Mouse (Mus musculus) embryonic facial prominence, embryonic 12.5 days (tissue): ENCODE measurements around the gene Elmo1. TPM values are rescaled to one million over a fixed set of nuclear protein-coding genes. Genes with fewer than 3 reads are reported as not detected.

Experiments
- ATAC-seq: fragments of 200-750 bp; cut with Nextera tagmentation; 2 replicates; pipeline ENCODE4 v1.8.0; 2017; ENCODE audit not compliant: insufficient number of reproducible peaks, insufficient read depth, low FRiP score, low TSS enrichment
- H3K27ac ChIP-seq: fragments of 300-500 bp; sonication (generic); 2 replicates; pipeline ENCODE4 v1.5.1; 2016; ENCODE audit warnings: mild to moderate bottlenecking
- H3K27me3 ChIP-seq: fragments of 300-500 bp; sonication (generic); 2 replicates; pipeline ENCODE4 v1.6.1; 2016; ENCODE audit warnings: mild to moderate bottlenecking, moderate library complexity
- H3K36me3 ChIP-seq: fragments of 300-500 bp; sonication (generic); 2 replicates; pipeline ENCODE4 v1.6.1; 2016; ENCODE audit warnings: mild to moderate bottlenecking
- H3K4me1 ChIP-seq: fragments of 300-500 bp; sonication (generic); 2 replicates; pipeline ENCODE4 v1.6.1; 2016
- H3K4me2 ChIP-seq: fragments of 300-500 bp; sonication (generic); replicated peaks from 2 replicates; pipeline ENCODE4 v1.6.1; 2016; ENCODE audit warnings: mild to moderate bottlenecking, moderate library complexity
- H3K4me3 ChIP-seq: fragments of 300-500 bp; sonication (generic); 2 replicates; pipeline ENCODE4 v1.5.1; 2016; ENCODE audit warnings: mild to moderate bottlenecking
- H3K9ac ChIP-seq: fragments of 300-500 bp; sonication (generic); 2 replicates; pipeline ENCODE4 v1.6.1; 2016; ENCODE audit warnings: mild to moderate bottlenecking, moderate library complexity
- H3K9me3 ChIP-seq: fragments of 300-500 bp; sonication (generic); 2 replicates; pipeline ENCODE4 v1.6.1; 2016; ENCODE audit warnings: mild to moderate bottlenecking, moderate library complexity
- WGBS: fragments of 180-500 bp; shearing (Covaris S2); methylation state at CpG from one replicate; pipeline ENCODE4 v1.1.7; 2016; 5-methylcytosine and 5-hydroxymethylcytosine counted together
- polyA plus RNA-seq: library from polyadenylated mRNA; unstranded; fragments of >200 nt; fragmentation: Nextera tagmentation; extraction: Ambion mirVana; gene quantifications from 2 replicates; pipeline ENCODE4 v1.2.1, GENCODE M21; 2016

The Elmo1 gene
- polyA plus RNA-seq, 1 experiment from 2014 or later = 11.1 TPM

DNA sequence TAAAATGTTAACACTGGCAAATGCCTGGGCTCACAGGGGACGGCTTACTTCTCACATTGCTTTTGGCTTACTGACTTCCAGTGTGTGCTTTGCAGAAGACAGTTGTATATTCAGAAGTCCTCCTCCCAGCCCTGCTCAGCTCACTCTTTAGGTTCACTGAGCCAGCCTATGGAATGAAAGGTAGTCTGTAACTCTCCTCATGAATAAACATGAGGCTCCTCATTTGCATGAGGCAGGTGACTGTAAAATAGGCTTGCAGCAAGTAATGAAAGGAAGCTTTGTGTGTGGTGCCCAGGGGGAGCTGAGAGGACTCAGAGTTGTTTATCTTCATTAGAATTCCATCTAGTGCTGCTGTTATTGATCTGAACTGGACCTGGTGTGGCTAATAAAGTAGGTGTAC is 364.0 kb downstream of the Elmo1 start:
- Histone ChIP-seq H3K4me1 (no peaks in the 10 kb centered on the region), H3K9me3 (no peaks in the 10 kb centered on the region), H3K4me2 (no peak overlapping the region), H3K36me3 (no peaks in the 10 kb centered on the region), H3K9ac (no peak overlapping the region), H3K27me3 (no peaks in the 10 kb centered on the region), H3K4me3 (no peak overlapping the region), H3K27ac (no peak overlapping the region)
- ATAC-seq = no peak
- 42% methylated on average over 1 of the region's 1 CpGs for WGBS

DNA sequence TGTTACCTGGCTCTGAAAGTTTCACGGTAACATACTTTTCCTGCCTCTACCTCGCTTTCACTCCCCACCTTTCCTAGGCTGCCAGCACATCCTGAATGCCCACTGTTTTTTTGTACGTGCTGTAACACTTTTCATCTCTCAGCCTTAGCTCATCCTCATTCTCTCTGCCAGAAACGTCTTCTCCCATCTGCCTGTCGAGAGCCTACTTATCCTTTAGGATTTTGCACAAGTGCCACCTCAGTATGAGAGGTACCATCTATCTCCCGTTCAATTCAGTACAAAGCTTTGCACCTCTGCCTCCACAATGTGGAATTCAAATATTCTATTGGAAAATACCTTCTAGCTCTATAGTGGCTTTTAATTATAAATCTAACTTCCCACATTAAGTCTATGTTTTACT is 369.7 kb downstream of the Elmo1 start:
- H3K4me3 ChIP-seq = no peak overlapping the region
- ATAC-seq = no peak
- WGBS = 83% methylated on average over 6 of the region's 6 CpGs

DNA sequence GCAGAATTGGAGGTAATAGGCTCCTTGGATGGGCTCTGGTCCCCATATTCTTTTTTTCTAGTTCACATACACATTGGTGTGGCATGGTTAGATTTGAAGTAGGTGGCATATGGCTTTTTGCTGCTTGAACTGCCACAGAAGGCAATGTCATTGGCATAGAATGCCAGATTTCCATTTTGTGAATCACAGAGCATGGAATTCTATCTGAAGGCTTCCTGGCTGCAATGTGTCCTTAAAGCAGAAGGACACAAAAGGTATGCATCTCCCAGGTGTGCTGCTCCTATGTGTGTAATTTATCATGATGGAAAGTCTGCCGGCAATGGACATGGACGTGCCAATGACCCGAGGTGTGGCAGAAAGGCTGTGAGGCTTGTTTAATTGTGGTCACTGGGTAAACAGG is 371.2 kb downstream of the Elmo1 start:
- no peaks in the 10 kb centered on the region for H3K27me3 ChIP-seq
- 92% methylated on average over 3 of the region's 3 CpGs for WGBS
- no peak overlapping the region for H3K4me2 ChIP-seq
- H3K9me3 ChIP-seq = no peaks in the 10 kb centered on the region
- no peaks in the 10 kb centered on the region for H3K4me1 ChIP-seq
- H3K9ac ChIP-seq = no peak overlapping the region
- H3K27ac ChIP-seq = no peak overlapping the region
- ATAC-seq = no peak
- no peak overlapping the region for H3K4me3 ChIP-seq
- no peaks in the 10 kb centered on the region for H3K36me3 ChIP-seq

More for the DNA sequence above, 369.7 kb downstream of the Elmo1 start:
- no peak overlapping the region for H3K4me2 ChIP-seq
- H3K27me3 ChIP-seq = no peaks in the 10 kb centered on the region
- H3K4me1 ChIP-seq = no peaks in the 10 kb centered on the region
- H3K9ac ChIP-seq = no peak overlapping the region
- H3K9me3 ChIP-seq = no peaks in the 10 kb centered on the region
- H3K36me3 ChIP-seq = no peaks in the 10 kb centered on the region
- no peak overlapping the region for H3K27ac ChIP-seq

DNA sequence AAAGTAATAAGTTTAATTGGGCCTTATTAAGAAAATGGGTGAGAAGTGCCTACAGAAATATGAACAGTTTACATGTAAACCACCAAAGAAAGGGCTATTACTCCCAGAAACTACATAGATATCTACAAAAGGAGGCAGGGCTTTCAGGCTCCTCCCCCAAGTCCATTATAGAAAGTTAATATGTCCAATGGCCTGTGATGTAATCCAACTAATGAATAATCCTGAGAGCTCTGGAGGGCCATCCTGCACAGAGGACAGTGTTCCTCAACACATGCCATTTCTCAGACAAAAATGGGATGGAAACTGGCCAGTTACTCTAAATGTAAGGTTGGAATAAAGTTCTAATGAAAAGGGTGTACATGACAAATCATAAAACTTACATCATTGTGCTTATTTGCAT is 373.8 kb downstream of the Elmo1 start:
- H3K9me3 ChIP-seq = no peaks in the 10 kb centered on the region
- H3K36me3 ChIP-seq = no peaks in the 10 kb centered on the region
- H3K27ac ChIP-seq = no peak overlapping the region
- H3K27me3 ChIP-seq = no peaks in the 10 kb centered on the region
- H3K4me3 ChIP-seq = no peak overlapping the region
- H3K4me2 ChIP-seq = no peak overlapping the region
- H3K9ac ChIP-seq = no peak overlapping the region
- H3K4me1 ChIP-seq = no peaks in the 10 kb centered on the region
- ATAC-seq = no peak

DNA sequence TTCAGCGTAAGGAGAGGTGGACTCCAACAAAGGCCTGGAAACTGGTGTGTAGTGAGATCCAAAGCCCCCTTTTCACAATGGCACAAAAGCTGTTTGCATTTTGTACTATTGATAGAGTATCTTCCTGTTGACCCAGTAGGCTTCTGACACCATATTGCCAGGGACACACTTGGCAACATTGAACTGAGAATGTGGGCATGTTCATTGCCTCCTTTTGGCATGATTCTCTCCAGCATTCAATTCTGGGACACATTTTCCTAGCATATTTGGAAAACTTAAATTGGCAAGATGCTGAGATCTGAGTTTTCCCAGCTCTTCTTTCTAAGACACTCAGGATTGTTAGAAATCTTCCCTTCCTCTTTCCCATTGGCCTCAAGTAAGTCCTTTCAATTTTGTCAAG is 377.0 kb downstream of the Elmo1 start:
- Histone ChIP-seq H3K4me3 (no peak overlapping the region), H3K27me3 (no peaks in the 10 kb centered on the region), H3K36me3 (no peaks in the 10 kb centered on the region), H3K4me2 (no peak overlapping the region), H3K27ac (no peak overlapping the region), H3K4me1 (peaks cover 3% of the 10 kb centered on the region; the same call in 1 of the 2 replicates), H3K9ac (no peak overlapping the region), H3K9me3 (no peaks in the 10 kb centered on the region)
- 100% methylated on average over 1 of the region's 1 CpGs for WGBS
- ATAC-seq = no peak

DNA sequence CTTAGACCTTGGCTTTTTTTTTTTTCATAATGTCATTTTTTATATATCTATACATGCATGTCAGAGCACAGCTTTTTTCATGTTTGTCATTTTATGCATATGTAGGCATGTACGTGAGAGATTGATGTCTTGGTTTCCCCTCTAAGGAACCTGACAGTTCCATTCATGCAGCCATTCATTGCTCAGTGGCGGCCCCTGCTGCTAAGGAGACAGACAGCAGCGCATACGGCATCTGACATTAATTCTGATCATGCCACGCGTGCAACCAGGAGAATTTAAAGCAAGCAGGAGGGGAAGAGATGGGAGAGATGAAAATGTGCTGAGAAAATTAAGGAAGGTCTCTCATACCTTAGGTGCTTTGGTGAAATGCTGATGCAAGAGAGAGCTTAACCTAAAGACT is 381.3 kb downstream of the Elmo1 start:
- H3K27ac ChIP-seq = no peak overlapping the region
- H3K9ac ChIP-seq = no peak overlapping the region
- no peaks in the 10 kb centered on the region for H3K27me3 ChIP-seq
- 16% methylated on average over 6 of the region's 6 CpGs for WGBS
- peak overlapping the region; percentile 25; the same call in 1 of the 2 replicates for H3K4me2 ChIP-seq
- no peak overlapping the region for H3K4me3 ChIP-seq
- H3K36me3 ChIP-seq = no peaks in the 10 kb centered on the region
- ATAC-seq = no peak
- no peaks in the 10 kb centered on the region for H3K9me3 ChIP-seq
- H3K4me1 ChIP-seq = peaks cover 3% of the 10 kb centered on the region; the same call in 1 of the 2 replicates

DNA sequence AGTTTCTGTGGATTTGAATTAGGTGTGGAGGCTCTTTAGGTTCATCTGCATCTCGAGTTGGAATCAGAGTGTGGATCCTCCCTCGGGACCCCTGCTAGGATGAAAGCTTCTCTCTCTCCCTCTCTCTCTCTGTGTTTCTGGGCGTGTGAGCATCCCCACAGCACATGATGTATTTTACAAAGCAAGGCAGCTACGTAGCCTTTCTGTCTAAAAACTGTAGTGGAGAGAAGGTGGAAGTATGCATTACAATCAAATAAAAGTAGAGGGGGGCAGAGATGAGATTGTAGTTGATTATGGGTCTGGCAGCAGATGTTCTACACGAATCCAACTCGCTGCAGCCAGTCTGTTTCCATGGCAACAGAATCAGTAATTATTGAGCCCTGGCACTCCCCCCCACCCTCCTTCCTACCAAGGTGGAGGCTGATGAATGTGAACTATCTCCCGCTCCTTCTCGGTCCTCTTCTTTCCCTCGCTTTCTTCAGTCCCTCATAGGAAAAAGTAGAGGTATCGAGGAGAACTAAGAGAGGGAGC is 382.0 kb downstream of the Elmo1 start:
- Histone ChIP-seq H3K4me1 (peaks cover 3% of the 10 kb centered on the region; the same call in 1 of the 2 replicates), H3K4me2 (peak overlapping the region; percentile 25; the same call in 1 of the 2 replicates), H3K27ac (no peak overlapping the region), H3K36me3 (no peaks in the 10 kb centered on the region), H3K9ac (no peak overlapping the region), H3K9me3 (no peaks in the 10 kb centered on the region), H3K27me3 (no peaks in the 10 kb centered on the region), H3K4me3 (no peak overlapping the region)
- 50% methylated on average over 10 of the region's 10 CpGs for WGBS
- no peak for ATAC-seq

DNA sequence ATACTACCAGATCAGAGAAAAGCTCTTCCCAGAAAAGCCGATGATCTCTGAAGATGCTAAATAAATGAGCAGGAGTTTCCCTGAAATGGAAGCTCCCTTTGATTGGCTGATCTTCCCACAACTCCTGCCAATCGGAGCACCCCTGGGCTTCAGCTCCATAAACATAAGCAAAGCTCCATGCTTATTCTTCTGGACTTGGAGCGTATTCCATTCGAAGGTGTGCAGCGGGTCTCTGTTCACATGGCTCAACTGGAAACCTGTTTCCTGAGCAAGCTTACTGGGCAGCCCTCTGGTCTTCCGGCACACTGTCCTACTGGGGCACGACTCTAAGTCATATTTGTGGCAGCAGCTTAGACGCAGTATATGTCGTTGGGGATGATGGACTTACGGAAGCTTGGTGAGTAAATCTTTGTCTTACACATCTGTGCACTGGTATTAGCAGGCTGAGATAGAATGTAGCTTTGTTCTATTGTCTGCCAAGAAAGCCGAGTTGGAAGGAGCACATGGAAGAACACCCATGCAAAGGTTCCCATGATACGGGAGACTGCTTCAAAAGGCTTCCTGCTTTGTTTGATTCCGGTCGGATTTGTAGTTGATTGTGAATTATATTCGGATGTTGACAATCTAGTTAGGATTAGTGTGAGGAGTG is 382.6 kb downstream of the Elmo1 start:
- H3K9ac ChIP-seq = no peak overlapping the region
- H3K36me3 ChIP-seq = no peaks in the 10 kb centered on the region
- H3K4me1 ChIP-seq = peaks cover 3% of the 10 kb centered on the region; the same call in 1 of the 2 replicates
- H3K27me3 ChIP-seq = no peaks in the 10 kb centered on the region
- no peaks in the 10 kb centered on the region for H3K9me3 ChIP-seq
- 83% methylated on average over 15 of the region's 15 CpGs for WGBS
- H3K4me3 ChIP-seq = no peak overlapping the region
- no peak overlapping the region for H3K27ac ChIP-seq
- H3K4me2 ChIP-seq = no peak overlapping the region
- ATAC-seq = no peak

DNA sequence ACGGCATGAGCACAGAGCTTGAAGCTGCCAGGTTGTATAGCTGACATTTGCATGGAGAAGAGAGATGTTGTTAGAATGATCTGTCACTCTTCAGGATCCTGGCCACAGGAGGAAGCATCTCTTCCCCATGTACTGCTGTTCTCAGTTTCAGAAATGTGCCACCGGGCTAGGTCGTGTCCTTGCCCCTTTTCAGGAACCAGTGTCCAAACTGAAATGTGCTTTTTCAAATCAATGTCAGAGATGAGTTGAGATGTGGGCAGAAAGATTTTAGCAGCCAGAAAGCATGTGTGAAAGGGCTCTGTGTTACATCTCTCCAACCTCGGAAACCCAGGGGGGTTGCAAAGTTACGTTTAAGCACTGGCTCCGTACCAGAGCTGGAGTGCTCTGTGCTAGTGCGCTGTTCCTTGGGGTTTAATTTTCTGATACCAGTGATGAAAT is 383.3 kb downstream of the Elmo1 start:
- Histone ChIP-seq H3K27me3 (no peaks in the 10 kb centered on the region), H3K4me3 (no peak overlapping the region), H3K27ac (no peak overlapping the region), H3K36me3 (no peaks in the 10 kb centered on the region), H3K9ac (no peak overlapping the region), H3K4me1 (peaks cover 3% of the 10 kb centered on the region; the same call in 1 of the 2 replicates), H3K9me3 (no peaks in the 10 kb centered on the region), H3K4me2 (no peak overlapping the region)
- 79% methylated on average over 7 of the region's 7 CpGs for WGBS
- no peak for ATAC-seq

DNA sequence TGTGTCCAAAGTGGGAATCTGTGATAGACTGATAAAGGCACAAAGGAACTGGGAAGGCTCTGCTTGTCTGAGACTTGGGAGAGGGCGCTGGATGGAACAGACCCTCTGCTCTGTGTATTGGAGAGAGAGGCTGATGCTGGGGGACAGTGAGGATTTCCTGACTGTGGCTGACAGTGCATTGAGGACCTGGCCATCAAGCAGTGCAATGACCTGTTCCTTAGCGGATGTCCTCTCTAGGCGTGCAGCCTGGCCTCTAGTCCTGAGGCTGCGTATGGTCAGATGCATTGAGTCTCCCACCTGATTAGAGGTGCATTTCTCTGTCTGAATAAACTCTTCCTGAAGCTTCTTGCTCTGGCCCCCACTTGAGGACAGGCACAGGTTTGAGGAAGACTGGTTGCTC is 384.2 kb downstream of the Elmo1 start:
- H3K27me3 ChIP-seq = no peaks in the 10 kb centered on the region
- no peaks in the 10 kb centered on the region for H3K36me3 ChIP-seq
- no peak overlapping the region for H3K9ac ChIP-seq
- no peak overlapping the region for H3K4me3 ChIP-seq
- H3K27ac ChIP-seq = no peak overlapping the region
- no peaks in the 10 kb centered on the region for H3K9me3 ChIP-seq
- 92% methylated on average over 4 of the region's 4 CpGs for WGBS
- H3K4me2 ChIP-seq = 0 out of 2 replicates have a peak overlapping the region, but pooled peaks have one; percentile 5
- H3K4me1 ChIP-seq = peaks cover 3% of the 10 kb centered on the region; the same call in 1 of the 2 replicates
- no peak for ATAC-seq

DNA sequence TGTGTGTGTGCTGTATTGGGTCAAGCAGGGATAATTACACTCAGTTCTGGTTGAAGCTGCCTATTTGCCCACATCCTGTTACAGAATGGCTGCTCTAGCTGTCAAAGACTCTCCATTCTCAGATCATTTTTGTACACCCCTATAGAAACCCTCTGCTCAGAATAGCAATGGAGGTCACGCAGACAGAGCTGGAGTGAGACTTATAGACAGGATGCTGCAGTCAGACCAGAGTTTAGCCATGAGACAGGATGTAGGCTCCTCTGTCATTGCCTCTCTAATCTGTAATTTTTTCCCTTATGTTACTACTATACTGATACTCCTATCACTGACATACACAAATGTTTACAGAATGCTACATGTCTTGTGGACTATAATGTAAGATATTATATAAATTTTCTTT is 391.4 kb downstream of the Elmo1 start:
- H3K36me3 ChIP-seq = no peaks in the 10 kb centered on the region
- H3K4me2 ChIP-seq = no peak overlapping the region
- H3K27me3 ChIP-seq = no peaks in the 10 kb centered on the region
- no peak overlapping the region for H3K9ac ChIP-seq
- WGBS = 79% methylated on average over 1 of the region's 1 CpGs
- no peak for ATAC-seq
- no peaks in the 10 kb centered on the region for H3K4me1 ChIP-seq
- H3K27ac ChIP-seq = no peak overlapping the region
- H3K4me3 ChIP-seq = no peak overlapping the region
- H3K9me3 ChIP-seq = no peaks in the 10 kb centered on the region

DNA sequence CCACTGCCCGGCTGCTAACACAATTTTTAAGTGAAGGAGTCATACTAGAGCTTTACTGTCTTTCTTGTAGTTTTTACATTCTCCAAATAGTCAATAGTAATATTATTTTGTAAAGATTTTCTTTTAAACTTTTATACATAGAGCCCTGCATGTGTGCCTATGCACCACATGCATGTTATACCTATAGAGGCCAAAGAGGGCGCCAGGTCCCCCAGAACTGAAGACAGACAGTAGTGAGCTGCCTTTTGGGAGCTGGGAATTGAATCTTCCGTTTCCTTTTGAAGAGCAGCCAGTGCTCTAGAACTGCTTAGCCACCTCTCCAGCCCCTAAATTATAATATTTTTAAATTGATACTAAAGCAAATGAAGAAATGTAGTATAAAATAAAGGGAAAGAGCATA is 398.7 kb downstream of the Elmo1 start:
- H3K4me3 ChIP-seq = no peak overlapping the region
- H3K4me2 ChIP-seq = no peak overlapping the region
- no peak for ATAC-seq
- 62% methylated on average over 3 of the region's 3 CpGs for WGBS
- H3K36me3 ChIP-seq = no peaks in the 10 kb centered on the region
- no peaks in the 10 kb centered on the region for H3K27me3 ChIP-seq
- H3K9me3 ChIP-seq = no peaks in the 10 kb centered on the region
- no peaks in the 10 kb centered on the region for H3K4me1 ChIP-seq
- H3K27ac ChIP-seq = no peak overlapping the region
- H3K9ac ChIP-seq = no peak overlapping the region
